Mouse (Mus musculus) hindbrain, embryonic 11.5 days (tissue): Measurements from ENCODE around the gene Fabp7. TPM values are rescaled to one million over a fixed set of nuclear protein-coding genes. Genes with fewer than 3 reads are reported as not detected.

Experiments used
- ATAC-seq: fragments of 200-750 bp; cut with Nextera tagmentation; 2 replicates; pipeline ENCODE4 v1.8.0; 2017; ENCODE audit warnings: mild to moderate bottlenecking, moderate TSS enrichment, moderate library complexity; ENCODE audit not compliant: low FRiP score
- DNase-seq: peaks from one replicate; pipeline ENCODE4 v3.0.0-alpha.2; 2015; ENCODE audit warnings: low spot score
- H3K27ac ChIP-seq: fragments of 300-500 bp; sonication (generic); 2 replicates; pipeline ENCODE4 v1.5.1; 2014; ENCODE audit warnings: mild to moderate bottlenecking, low read depth, low read length
- H3K27me3 ChIP-seq: fragments of 300-500 bp; sonication (generic); 2 replicates; pipeline ENCODE4 v1.6.1; 2014; ENCODE audit warnings: mild to moderate bottlenecking, low read length, moderate library complexity, mixed read lengths; ENCODE audit not compliant: control insufficient read depth, insufficient read depth
- H3K36me3 ChIP-seq: fragments of 300-500 bp; sonication (generic); 2 replicates; pipeline ENCODE4 v1.6.1; 2014; ENCODE audit warnings: mild to moderate bottlenecking, low read length, moderate library complexity, mixed read lengths; ENCODE audit not compliant: control insufficient read depth, insufficient read depth
- H3K4me1 ChIP-seq: fragments of 300-500 bp; sonication (generic); replicated peaks from 2 replicates; pipeline ENCODE4 v1.6.1; 2014; ENCODE audit warnings: low read length, mixed read lengths; ENCODE audit not compliant: control insufficient read depth, insufficient read depth
- H3K4me2 ChIP-seq: fragments of 300-500 bp; sonication (generic); replicated peaks from 2 replicates; pipeline ENCODE4 v1.6.1; 2014; ENCODE audit warnings: mild to moderate bottlenecking, low read depth, low read length
- H3K4me3 ChIP-seq: fragments of 300-500 bp; sonication (generic); 2 replicates; pipeline ENCODE4 v1.5.1; 2014; ENCODE audit warnings: low read depth, low read length
- H3K9ac ChIP-seq: fragments of 300-500 bp; sonication (generic); 2 replicates; pipeline ENCODE4 v1.6.1; 2014; ENCODE audit warnings: low read depth, low read length
- H3K9me3 ChIP-seq: fragments of 300-500 bp; sonication (generic); 2 replicates; pipeline ENCODE4 v1.6.1; 2016; ENCODE audit warnings: low read length; ENCODE audit not compliant: control insufficient read depth
- WGBS: fragments of 180-500 bp; shearing (Covaris S2); extraction: QIAGEN DNeasy Blood & Tissue Kit; methylation state at CpG from one replicate; pipeline ENCODE4 v1.1.7; 2014; 5-methylcytosine and 5-hydroxymethylcytosine counted together
- polyA plus RNA-seq: library from polyadenylated mRNA; unstranded; fragments of >200 nt; fragmentation: Nextera tagmentation; extraction: Ambion mirVana; gene quantifications from 2 replicates; pipeline ENCODE4 v1.2.1, GENCODE M21; 2014

Fabp7 gene
- polyA plus RNA-seq = 1,341 and 1,349 TPM in 2 replicates

DNA sequence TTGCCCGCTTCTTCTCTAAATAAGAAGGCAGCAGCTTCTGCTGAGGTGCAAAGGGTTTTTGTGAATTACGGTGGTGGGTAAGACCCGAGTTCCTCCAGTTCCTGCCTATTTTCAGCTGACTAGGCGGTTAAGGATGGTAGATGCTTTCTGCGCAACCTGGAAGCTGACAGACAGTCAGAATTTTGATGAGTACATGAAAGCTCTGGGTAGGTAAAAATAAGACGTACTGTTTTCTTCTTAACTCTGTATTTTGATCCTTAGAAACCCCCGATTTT is at the start of gene Fabp7:
TSS of gene Fabp7 (plus strand) at position 6 of the 275 bp plus-strand sequence.
- WGBS = 14% methylated on average over 7 of the region's 7 CpGs
- no peaks in the 10 kb centered on the region for H3K27me3 ChIP-seq
- no peak; the same call in 1 of the 2 replicates for ATAC-seq

DNA sequence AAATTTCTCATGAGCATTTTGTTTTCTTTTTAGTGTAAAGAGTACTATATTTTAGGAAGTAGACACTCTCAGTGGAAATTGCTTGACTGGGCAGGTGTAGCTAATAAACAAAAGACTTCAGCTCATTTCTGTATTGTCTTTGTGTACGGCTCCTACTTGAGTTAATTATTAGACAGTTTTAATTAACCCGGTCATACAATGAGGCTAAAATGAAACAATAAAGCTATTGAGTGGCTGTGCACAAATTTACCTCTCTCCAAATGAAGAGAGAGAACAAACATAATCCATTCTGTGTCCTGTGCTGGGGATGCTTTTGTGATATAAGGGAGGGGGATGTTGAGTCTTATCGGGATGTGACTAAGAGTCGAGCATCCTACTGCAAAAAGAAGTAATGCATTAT is 43.9 kb upstream of the Fabp7 start:
- Histone ChIP-seq H3K36me3 (no peaks in the 10 kb centered on the region), H3K27me3 (no peaks in the 10 kb centered on the region), H3K27ac (no peak overlapping the region), H3K4me2 (no peak overlapping the region), H3K9me3 (no peaks in the 10 kb centered on the region), H3K4me1 (no peaks in the 10 kb centered on the region), H3K9ac (no peak overlapping the region), H3K4me3 (no peak overlapping the region)
- DNase-seq = no peak
- WGBS = 72% methylated on average over 4 of the region's 4 CpGs
- no peak for ATAC-seq

More for the DNA sequence above, at the start of gene Fabp7:
- no peaks in the 10 kb centered on the region for H3K36me3 ChIP-seq
- peak within 1 kb of the TSS; percentile 72 for H3K9ac ChIP-seq
- H3K4me2 ChIP-seq = peak within 1 kb of the TSS; percentile 46
- peak within 1 kb of the TSS; percentile 88 for H3K27ac ChIP-seq
- no peak for DNase-seq
- peaks cover 6% of the 10 kb centered on the region for H3K4me1 ChIP-seq
- peak within 1 kb of the TSS; percentile 52 for H3K4me3 ChIP-seq
- no peaks in the 10 kb centered on the region for H3K9me3 ChIP-seq

DNA sequence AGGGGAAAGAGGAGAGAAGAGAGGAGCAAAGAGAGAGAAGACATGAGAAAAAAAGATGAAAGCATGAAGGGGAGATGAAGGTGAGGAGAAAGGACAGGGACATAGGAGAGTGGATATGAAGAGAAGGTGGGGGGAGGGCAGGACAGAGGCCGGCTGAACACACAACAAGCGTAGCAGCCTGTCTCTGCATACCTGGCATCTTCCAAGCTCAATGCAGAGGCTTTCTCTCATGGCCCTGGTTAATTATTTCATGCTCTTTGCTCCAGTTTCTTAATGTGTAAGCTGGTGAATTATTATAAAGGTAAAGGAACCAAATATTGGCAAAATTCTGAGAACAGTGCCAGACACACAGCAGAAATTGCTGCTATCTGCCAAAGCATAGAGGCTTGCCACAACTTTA is 43.3 kb upstream of the Fabp7 start:
- Histone ChIP-seq H3K9ac (no peak overlapping the region), H3K36me3 (no peaks in the 10 kb centered on the region), H3K9me3 (no peaks in the 10 kb centered on the region), H3K4me3 (no peak overlapping the region), H3K27ac (no peak overlapping the region), H3K4me1 (no peaks in the 10 kb centered on the region), H3K27me3 (no peaks in the 10 kb centered on the region), H3K4me2 (no peak overlapping the region)
- 65% methylated on average over 2 of the region's 2 CpGs for WGBS
- DNase-seq (no peak), ATAC-seq (no peak)

DNA sequence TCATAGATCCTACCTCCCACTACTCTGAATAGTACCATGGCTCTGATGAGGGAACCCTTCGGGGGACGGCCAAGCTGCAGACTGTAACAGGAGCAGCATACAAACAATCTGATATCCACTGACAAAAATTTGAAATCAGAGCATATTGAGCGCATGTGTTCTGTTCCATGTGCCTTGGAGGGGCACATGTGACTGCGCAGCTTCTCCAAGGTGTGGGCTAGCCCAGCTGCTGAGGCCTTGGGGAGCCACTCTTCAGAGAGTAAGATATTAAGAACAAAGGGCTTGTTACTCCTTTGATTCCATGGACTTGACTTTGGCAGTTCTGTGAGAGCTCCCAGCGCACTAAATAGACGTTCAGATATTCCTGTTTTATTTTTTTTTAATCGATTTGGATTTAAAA is 41.6 kb upstream of the Fabp7 start:
- no peaks in the 10 kb centered on the region for H3K4me1 ChIP-seq
- no peak overlapping the region for H3K9ac ChIP-seq
- H3K27me3 ChIP-seq = no peaks in the 10 kb centered on the region
- peak; percentile 62 for ATAC-seq
- no peak overlapping the region for H3K4me2 ChIP-seq
- 70% methylated on average over 7 of the region's 7 CpGs for WGBS
- no peak overlapping the region for H3K4me3 ChIP-seq
- DNase-seq = no peak
- no peaks in the 10 kb centered on the region for H3K9me3 ChIP-seq
- no peaks in the 10 kb centered on the region for H3K36me3 ChIP-seq
- no peak overlapping the region for H3K27ac ChIP-seq

DNA sequence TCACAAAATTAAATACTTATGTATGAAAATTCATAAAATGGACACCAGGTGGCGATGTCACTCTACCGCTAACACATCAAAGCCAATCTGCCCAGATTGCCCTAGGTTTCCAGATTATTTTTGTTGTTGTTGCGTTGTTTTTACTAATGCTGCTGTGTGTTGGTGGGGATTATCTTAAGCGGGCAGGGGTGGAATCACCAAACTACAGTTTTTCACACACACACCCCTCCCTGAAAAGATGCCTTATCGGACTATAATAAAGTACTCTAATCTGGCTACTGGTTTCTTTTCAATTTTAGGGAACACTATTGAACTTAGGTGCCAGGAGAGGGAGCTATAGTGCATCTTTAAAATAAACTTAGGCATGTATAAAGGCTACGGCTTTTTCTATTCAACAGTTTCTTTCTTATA is 41.1 kb upstream of the Fabp7 start:
- Histone ChIP-seq H3K4me3 (peak overlapping the region; percentile 26), H3K4me1 (no peaks in the 10 kb centered on the region), H3K36me3 (no peaks in the 10 kb centered on the region), H3K9me3 (no peaks in the 10 kb centered on the region), H3K9ac (no peak overlapping the region), H3K4me2 (no peak overlapping the region; the same call in 1 of the 2 replicates), H3K27me3 (no peaks in the 10 kb centered on the region), H3K27ac (no peak overlapping the region)
- ATAC-seq (peak; percentile 84), DNase-seq (peak; percentile 81)
- 6% methylated on average over 6 of the region's 6 CpGs for WGBS

DNA sequence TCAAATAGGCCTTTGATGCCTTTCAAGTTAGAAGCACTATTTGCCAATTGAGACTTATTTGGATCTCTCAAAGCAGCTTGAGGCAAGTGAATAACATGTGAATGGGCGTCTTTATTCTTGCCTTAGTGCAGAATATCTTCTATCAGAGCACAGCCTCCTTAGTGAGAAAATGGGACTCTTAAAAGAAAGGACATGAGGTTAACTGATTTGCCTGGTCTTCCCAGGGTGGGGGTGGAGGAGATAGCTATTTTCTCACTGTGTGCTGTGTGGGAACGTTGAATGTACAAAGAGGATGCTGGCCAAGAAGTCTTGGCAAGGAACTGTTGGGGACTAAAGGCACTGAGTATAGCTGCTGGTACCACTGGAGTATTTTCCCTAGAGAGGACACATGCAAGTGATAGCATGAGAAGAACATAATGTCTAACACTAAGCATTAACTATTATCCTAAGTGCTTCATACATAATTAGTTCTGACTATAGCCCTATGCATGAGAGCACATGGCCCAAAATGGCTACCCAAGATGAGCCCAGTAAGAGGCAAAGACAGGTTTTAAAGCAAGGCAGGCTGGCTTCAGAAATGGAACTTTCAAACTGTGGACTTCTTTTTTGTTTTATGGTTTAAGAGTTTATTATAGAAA is 40.4 kb upstream of the Fabp7 start:
- WGBS = 30% methylated on average over 2 of the region's 2 CpGs
- no peaks in the 10 kb centered on the region for H3K4me1 ChIP-seq
- no peaks in the 10 kb centered on the region for H3K27me3 ChIP-seq
- no peaks in the 10 kb centered on the region for H3K36me3 ChIP-seq
- ATAC-seq (peak; percentile 53), DNase-seq (peak; percentile 8)
- no peaks in the 10 kb centered on the region for H3K9me3 ChIP-seq
- H3K4me3 ChIP-seq = no peak overlapping the region
- no peak overlapping the region for H3K4me2 ChIP-seq
- H3K27ac ChIP-seq = no peak overlapping the region
- H3K9ac ChIP-seq = no peak overlapping the region

DNA sequence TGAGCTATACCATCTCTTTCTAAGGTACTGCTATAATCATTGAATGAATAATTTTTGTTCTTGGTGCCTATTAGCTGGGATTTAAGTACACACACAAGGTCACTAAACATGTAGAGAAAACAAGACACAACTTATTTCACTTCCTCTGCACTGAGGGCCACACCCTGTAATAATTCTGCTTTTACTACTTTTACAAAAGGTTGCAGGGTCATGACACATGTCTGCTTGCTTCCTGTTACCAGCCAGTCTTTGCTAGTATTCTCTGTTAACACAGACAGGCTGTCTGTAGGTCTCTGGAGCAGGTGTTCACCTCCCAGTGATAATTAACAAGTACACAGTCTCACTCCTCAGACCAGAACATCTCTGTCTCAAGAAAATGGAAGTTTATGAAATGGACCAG is 39.2 kb upstream of the Fabp7 start:
- Histone ChIP-seq H3K4me2 (no peak overlapping the region), H3K9me3 (no peaks in the 10 kb centered on the region), H3K4me1 (no peaks in the 10 kb centered on the region), H3K36me3 (no peaks in the 10 kb centered on the region), H3K4me3 (no peak overlapping the region), H3K9ac (no peak overlapping the region), H3K27ac (no peak overlapping the region), H3K27me3 (no peaks in the 10 kb centered on the region)
- ATAC-seq = no peak
- DNase-seq = no peak

DNA sequence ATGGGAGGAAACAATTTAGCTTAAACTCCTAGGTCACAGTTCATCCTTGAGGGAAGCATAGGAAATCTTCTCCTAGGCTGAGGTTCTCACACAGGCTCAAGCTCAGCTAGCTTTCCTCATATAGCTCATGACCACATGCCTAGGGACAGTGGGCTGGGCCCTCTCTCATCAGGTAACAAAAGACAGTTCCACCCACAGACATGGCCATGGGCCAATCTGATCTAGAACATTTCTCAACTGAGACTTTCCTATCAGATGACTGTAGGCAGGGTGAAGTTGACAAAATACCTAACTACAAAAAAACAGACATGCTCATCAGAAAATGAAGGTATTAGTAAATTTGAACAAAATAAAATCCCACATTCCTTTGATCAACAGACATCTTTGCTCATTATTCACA is 37.6 kb upstream of the Fabp7 start:
- no peaks in the 10 kb centered on the region for H3K27me3 ChIP-seq
- no peak overlapping the region for H3K9ac ChIP-seq
- H3K36me3 ChIP-seq = no peaks in the 10 kb centered on the region
- no peak overlapping the region for H3K27ac ChIP-seq
- DNase-seq (no peak), ATAC-seq (no peak)
- H3K4me1 ChIP-seq = no peaks in the 10 kb centered on the region
- H3K4me2 ChIP-seq = no peak overlapping the region
- H3K9me3 ChIP-seq = no peaks in the 10 kb centered on the region
- no peak overlapping the region for H3K4me3 ChIP-seq

DNA sequence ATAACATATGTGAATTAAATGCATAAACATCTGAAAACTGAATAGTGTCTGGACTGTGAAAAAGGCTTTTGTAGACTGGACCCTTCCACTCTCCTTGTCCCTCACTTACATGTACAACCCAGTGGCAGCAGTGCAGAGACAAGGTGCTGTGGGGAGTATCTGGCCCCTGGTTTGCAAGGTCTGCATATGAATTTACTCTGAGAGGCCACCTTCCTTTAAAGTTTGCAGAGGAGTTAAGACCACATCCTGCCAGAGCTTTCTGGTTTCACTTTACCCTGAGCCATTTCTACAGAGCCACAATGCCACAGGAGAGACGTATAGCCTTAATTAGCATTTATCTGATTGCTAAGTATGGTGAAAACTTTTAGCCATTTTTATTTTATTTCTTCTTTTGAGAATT is 31.3 kb upstream of the Fabp7 start:
- no peak overlapping the region for H3K9ac ChIP-seq
- H3K4me1 ChIP-seq = no peaks in the 10 kb centered on the region
- no peak overlapping the region for H3K4me2 ChIP-seq
- no peaks in the 10 kb centered on the region for H3K36me3 ChIP-seq
- H3K27me3 ChIP-seq = no peaks in the 10 kb centered on the region
- no peak overlapping the region for H3K4me3 ChIP-seq
- H3K9me3 ChIP-seq = no peaks in the 10 kb centered on the region
- no peak overlapping the region for H3K27ac ChIP-seq
- DNase-seq (no peak), ATAC-seq (no peak)
- WGBS = 97% methylated on average over 1 of the region's 1 CpGs
